Mouse (Mus musculus) monocyte, adult 5-6 weeks (primary cell): ENCODE results near the gene Grm5. TPM values are rescaled to one million over a fixed set of nuclear protein-coding genes. Genes with fewer than 3 reads are reported as not detected.

Experiments
- ATAC-seq: fragments of 153-309, 156-312 bp; replicated peaks from 2 replicates; pipeline ENCODE4 v1.8.0; 2017; ENCODE audit warnings: mild to moderate bottlenecking; ENCODE audit not compliant: low TSS enrichment, insufficient number of reproducible peaks, severe bottlenecking, poor library complexity, low FRiP score
- total RNA-seq: library from RNA; stranded (forward); fragments of 200-1000, 200-491, 200-594 nt; gene quantifications from 3 replicates; pipeline ENCODE4 v1.2.3, GENCODE M21; 2017

Gene Grm5
- 0.19 TPM in 1 of 3 replicates, not detected in the others for total RNA-seq

DNA sequence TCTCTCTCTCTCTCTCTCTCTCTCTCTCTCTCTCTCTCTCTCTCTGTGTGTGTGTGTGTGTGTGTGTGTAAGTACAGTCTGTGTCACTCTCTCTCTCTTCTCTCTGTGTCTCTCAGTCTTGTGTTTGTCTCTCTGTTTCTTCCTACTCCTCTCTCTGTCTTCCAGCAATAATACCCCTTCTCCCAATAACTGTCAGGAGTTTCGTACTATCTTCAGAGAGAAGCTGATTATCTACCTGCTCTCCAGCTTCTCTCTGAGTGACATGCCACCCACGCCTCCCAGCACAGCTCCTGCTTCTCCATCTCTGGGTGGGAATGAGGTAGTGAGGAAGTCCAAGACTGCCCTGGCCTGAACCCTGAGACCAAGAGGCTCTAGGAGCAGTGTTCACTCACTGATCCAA lies at the start of gene Grm5:
Gene Grm5 (plus strand): TSS at position 301 of the 400 bp plus-strand sequence.
- ATAC-seq, result no peak

- ATAC-seq, result no peak
Observed at GRCm38 (mm10) chr7:87539031-87539430, 44.9 kb upstream of the Grm5 start.

DNA sequence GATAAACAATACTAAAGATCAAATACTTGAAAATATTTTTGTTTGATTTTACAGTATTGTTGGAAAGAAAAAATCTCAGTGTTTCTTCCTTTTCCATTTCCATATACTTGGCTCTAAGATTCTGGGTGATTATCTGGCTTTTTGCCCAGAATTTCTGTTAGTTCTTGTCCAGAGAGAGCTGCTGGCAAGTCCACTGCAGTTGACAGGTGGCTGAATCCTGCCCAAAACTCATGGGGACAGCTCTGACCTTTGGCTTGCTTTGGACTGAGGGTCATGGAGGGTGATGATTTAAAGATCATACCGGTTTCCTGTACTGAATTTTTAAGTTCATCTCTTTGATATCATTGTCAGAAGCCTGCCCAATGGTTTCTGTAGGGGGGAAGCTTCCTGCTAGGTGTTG lies 18.7 kb upstream of the Grm5 start:
- no peak for ATAC-seq

GRCm38 (mm10) chr7:87566476-87566875 lies 17.5 kb upstream of the Grm5 start:
- ATAC-seq, result no peak

DNA sequence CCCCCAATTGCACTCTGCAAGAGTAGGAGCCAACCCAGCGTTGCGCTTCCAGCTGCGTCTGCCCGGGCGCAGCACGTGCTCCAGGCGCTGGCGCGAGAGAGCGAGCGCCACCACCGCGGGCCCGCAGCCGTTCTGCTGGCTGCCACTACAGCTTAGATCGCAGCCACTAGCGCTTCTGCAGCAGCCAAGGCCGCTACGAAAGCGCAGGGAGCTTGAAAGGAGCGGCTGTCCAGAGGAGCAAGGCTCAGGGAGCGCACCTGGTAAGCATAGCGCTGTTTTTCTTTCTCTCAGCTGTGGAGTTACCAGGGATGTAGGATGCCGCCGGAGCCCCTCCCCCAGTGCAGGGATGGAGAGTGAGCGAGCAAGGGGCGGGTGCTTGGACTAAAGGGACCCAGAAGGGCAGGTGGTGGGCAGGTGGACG lies 323 bp downstream of the Grm5 start:
- no peak for ATAC-seq

DNA sequence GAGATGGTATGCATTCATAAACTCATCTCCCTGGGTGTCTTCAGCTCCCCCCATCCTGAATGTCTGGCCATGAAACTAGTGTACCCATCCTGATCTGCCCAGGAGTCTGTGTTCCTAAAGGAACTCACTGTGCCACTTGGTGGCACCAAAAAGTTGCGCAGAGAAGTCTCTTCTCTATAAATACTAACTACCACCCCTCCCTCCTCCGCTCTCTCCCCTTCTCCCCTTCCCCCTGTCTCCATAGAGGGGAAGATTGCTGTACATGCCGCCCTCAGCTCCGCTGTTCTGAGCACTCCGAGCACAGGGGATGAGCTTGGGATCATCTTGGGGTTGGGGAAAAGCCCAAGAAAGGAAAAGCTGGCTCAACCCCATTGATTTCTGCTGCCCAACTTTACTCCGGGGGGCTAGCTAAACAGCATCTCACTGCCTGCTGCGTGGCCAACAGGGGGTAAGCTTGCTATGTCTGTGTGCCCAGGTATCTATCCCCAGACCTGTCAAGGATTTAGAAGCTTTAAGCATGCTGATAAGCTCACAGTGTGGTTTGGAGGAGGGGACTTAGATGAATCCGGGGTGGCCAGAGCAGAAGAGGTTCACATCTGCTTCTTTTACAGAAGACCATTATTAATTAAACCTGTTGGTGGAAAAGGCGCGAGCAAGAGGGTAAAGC lies 2.4 kb downstream of the Grm5 start:
- no peak for ATAC-seq

DNA sequence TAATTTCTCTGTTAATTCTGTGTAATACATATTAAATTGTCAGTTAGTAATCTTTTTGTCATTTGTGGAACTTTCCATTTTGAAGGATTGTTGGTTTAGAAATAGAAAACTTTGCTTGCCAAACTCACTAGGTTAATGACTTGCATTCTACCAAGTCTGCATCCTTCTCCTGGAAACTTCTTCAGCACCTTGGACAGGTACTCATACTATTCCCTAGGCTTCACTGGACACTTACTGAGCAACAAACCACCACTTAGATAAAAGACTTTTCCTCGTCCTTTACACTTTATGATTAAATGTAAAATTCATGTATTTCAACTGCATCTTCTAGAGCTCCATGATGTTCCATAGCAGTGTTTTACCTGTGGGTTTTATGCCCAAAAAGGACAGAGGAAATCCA lies 4.0 kb downstream of the Grm5 start:
- ATAC-seq, result no peak

- no peak for ATAC-seq
Observed at GRCm38 (mm10) chr7:87626251-87626650, 42.3 kb downstream of the Grm5 start.

- ATAC-seq, result no peak
Observed at GRCm38 (mm10) chr7:87635530-87635929, 51.6 kb downstream of the Grm5 start.

DNA sequence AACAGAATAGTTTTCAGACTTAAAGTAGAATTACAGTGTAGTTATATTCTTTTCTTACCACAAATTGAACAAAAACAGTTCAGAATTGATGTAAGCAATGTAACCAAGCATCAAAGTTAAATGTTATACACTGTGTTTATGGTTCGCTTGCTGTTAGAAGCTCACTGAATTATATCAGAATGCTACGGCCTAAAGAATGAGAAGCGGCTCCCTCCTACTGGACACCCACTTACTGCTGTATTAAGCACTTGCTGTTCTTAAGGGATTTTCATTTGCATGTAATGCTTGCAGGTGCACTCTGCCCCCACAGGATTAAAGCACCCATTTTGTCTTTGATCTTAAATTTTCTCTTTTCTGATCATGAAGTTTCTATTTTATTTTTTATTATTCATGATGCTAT lies 66.6 kb downstream of the Grm5 start:
- ATAC-seq, result no peak

- ATAC-seq, result no peak
Observed at GRCm38 (mm10) chr7:87661794-87662193, 77.8 kb downstream of the Grm5 start.

- ATAC-seq, result no peak
Observed at GRCm38 (mm10) chr7:87664041-87664440, 80.1 kb downstream of the Grm5 start.

GRCm38 (mm10) chr7:87716393-87716792 lies 132.4 kb downstream of the Grm5 start:
- ATAC-seq, result no peak

GRCm38 (mm10) chr7:87718631-87719030 lies 134.7 kb downstream of the Grm5 start:
- ATAC-seq, result no peak

DNA sequence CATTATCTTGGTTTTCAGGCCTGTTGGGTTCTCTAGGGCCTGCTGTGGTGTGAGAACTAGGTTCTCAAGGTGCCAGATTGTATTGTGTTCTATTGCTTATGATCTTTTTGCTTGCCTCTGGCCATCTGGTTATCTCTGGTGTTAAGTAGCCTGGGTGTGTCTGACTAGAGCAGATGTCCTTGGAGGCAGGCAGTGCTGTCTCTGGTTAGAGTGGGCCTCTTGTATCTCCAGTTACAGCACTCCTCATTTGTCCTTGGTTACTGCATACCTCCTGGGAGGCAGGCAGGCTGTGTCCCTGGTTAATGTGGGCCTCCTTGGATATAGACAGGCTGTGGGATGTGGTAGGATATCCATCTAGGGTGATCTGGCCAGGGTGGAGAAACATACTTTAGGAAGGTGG lies 150.5 kb downstream of the Grm5 start:
- ATAC-seq, result no peak

DNA sequence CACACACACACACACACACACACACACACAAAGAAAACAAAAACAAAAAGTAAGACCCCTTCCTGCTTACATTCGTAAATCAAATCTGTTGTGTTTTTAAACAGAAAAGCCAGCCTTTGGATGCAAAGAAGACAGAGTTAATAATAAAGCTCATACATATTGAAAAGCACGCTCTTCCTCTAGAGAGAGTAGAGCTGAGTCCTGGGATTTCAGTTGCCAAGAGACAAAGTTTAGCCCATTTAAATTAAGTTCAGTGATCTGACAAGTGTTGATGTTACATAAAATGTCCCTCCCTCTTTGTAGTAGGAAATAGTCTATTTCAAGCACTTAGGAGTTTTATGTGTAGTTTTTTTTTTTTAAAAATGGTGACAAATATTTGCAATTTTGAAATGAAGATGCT lies 178.0 kb downstream of the Grm5 start:
- ATAC-seq, result no peak

GRCm38 (mm10) chr7:87762376-87762775 lies 178.4 kb downstream of the Grm5 start:
- no peak for ATAC-seq

DNA sequence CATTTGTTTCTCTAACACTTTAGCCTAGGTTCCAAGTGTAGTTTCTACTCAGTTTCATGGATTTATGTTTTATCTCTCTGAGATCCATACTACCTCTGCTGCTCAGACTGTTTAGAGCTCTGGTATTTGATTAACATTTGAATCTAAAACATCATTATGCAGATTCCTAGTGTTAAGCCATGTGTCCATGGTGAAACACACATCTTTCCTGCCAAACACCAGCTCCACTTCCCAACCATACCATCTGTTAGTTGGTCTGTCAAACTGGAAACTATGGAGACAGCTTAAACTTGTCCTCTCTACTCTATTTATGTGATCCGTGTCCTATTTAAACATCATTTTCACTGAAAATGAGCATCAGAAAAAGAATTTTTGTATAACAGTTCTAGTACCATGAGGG lies 203.6 kb downstream of the Grm5 start:
- ATAC-seq, result no peak

- ATAC-seq, result no peak
Observed at GRCm38 (mm10) chr7:87788963-87789362, 205.0 kb downstream of the Grm5 start.

GRCm38 (mm10) chr7:87793896-87794295 lies 209.9 kb downstream of the Grm5 start:
- ATAC-seq, result no peak

DNA sequence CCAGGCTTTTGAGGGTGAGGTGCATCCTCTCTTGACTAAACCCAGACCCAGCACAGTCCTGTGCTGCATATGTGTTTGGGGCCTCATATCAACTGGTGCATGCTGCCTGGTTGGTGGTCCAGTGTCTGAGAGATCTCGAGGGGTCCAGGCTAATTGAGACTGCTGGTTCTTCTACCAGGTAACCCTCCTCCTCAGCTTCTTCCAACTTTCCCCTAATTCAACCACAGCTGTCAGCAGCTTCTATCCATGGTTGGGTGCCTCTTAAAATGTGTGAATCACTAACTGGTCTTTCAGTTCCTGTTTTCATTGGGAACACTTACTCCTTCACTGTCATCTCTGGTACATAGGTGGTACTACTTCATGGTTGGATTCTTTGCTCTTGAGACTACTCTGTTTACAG lies 240.9 kb downstream of the Grm5 start:
- no peak for ATAC-seq
